Mouse (Mus musculus): ENCODE data around the gene Crim1. TPM values are rescaled to one million over a fixed set of nuclear protein-coding genes. Genes with fewer than 3 reads are reported as not detected.

The Crim1 gene
- polyA plus RNA-seq, 1 experiment from 2014 or later: 2.6 TPM

DNA sequence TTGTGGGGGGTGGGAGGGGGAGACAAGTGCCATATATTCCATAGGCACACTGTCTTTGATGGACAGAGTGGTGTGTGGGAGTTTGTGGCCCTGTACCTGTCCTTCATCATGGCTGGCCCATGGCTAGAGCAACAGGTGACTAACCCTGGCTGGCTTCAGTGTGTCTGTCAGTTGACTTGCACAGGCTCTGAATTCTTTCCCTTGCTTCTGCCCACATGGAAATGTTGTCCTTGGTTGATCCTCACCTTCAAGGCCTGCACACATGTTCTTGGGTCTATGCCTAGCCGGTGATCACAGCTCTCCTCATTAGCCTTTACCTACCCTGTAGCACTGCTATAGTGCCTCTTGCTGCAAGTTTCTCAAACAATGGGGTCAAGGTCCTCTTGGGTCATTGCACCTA lies 21.8 kb downstream of the Crim1 start:
- H3K4me1 ChIP-seq (ENCODE audit: control insufficient read depth in 2 of 2, insufficient read depth in 2 of 2, low read length in 2 of 2): peaks cover 8 to 12% of the 10 kb centered on the region in 2 experiments
- H3K9ac ChIP-seq (ENCODE audit: low read length): no peak overlapping the region
- H3K4me2 ChIP-seq (ENCODE audit: low read length): 0 out of 2 replicates have a peak overlapping the region, but pooled peaks have one; percentile 27
- H3K27ac ChIP-seq (replicated peaks in 1 of 2; ENCODE audit: control insufficient read depth in 1 of 2, insufficient read depth in 1 of 2, low read depth in 2 of 2, low read length in 2 of 2): no peak overlapping the region; a peak in 1 of 4 replicates
- WGBS: 97% methylated on average over 1 of the region's 1 CpGs
- no peaks in the 10 kb centered on the region for H3K9me3 ChIP-seq (ENCODE audit: control insufficient read depth, low read length)
- no peaks in the 10 kb centered on the region for H3K27me3 ChIP-seq (ENCODE audit: control insufficient read depth, insufficient read depth, low read length)
- H3K4me3 ChIP-seq (ENCODE audit: control insufficient read depth in 1 of 2, insufficient read depth in 1 of 2, low read depth in 1 of 2, low read length in 2 of 2): no peak overlapping the region
- no peaks in the 10 kb centered on the region for H3K36me3 ChIP-seq (ENCODE audit: control insufficient read depth, insufficient read depth, low read length)
- ATAC-seq (ENCODE audit: insufficient number of reproducible peaks, insufficient read depth, low FRiP score, low read depth): no peak

DNA sequence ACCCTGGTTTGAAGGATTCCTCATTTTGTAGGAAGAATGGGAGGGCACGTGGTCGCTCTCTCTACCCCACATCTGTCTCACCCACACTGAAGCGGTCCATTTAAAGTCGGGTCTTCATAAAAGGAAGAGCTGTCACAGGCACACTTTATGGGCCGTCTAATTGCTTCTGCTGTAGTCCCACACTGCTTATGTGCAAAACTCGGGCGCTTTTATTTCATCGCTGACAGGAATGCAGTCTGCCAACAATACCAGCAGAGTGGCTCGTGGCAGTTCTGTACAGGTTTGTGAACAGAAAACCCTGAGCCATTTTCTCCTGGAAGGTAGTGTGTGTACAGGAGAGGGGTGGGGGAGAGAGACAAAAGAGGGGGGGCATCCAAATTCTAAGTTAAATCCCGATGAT lies 23.9 kb downstream of the Crim1 start:
- H3K27me3 ChIP-seq (ENCODE audit: control insufficient read depth, insufficient read depth, low read length): no peaks in the 10 kb centered on the region
- H3K4me2 ChIP-seq (ENCODE audit: low read length): no peak overlapping the region
- 73% methylated on average over 10 of the region's 10 CpGs for WGBS
- no peak overlapping the region for H3K4me3 ChIP-seq (ENCODE audit: control insufficient read depth in 1 of 2, insufficient read depth in 1 of 2, low read depth in 1 of 2, low read length in 2 of 2)
- no peaks in the 10 kb centered on the region for H3K36me3 ChIP-seq (ENCODE audit: control insufficient read depth, insufficient read depth, low read length)
- H3K9ac ChIP-seq (ENCODE audit: low read length): no peak overlapping the region
- no peaks in the 10 kb centered on the region for H3K9me3 ChIP-seq (ENCODE audit: control insufficient read depth, low read length)
- H3K4me1 ChIP-seq (ENCODE audit: control insufficient read depth in 2 of 2, insufficient read depth in 2 of 2, low read length in 2 of 2): peaks cover 5 to 12% of the 10 kb centered on the region in 2 experiments
- no peak for ATAC-seq (ENCODE audit: insufficient number of reproducible peaks, insufficient read depth, low FRiP score, low read depth)
- H3K27ac ChIP-seq (replicated peaks in 1 of 2; ENCODE audit: control insufficient read depth in 1 of 2, insufficient read depth in 1 of 2, low read depth in 2 of 2, low read length in 2 of 2): no peak overlapping the region

DNA sequence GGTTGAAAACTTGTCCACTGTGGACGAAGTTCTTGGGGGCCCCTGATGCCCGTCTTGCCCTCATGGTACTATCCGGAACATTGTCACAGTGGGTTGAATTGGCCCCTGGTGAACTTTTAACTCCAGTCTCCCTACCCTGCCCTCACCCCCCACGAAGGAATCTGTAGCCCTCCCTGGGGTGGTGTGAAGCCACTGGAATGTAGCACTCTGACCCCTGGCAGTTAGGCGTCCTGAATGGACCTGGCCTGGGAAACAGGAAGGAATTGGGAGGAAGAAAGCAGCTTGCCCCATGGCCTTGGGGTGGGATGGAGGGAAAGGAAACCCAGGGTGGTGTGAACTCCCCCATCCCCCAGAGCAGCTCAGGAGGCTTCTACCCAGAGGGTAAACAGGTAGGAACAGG lies 25.5 kb downstream of the Crim1 start:
- no peak for ATAC-seq (ENCODE audit: insufficient number of reproducible peaks, insufficient read depth, low FRiP score, low read depth)
- Histone ChIP-seq H3K4me2 (ENCODE audit: low read length) (no peak overlapping the region), H3K9ac (ENCODE audit: low read length) (no peak overlapping the region), H3K4me1 (ENCODE audit: control insufficient read depth in 2 of 2, insufficient read depth in 2 of 2, low read length in 2 of 2) (peaks cover 5 to 12% of the 10 kb centered on the region in 2 experiments), H3K27ac (replicated peaks in 1 of 2; ENCODE audit: control insufficient read depth in 1 of 2, insufficient read depth in 1 of 2, low read depth in 2 of 2, low read length in 2 of 2) (no peak overlapping the region), H3K4me3 (ENCODE audit: control insufficient read depth in 1 of 2, insufficient read depth in 1 of 2, low read depth in 1 of 2, low read length in 2 of 2) (no peak overlapping the region), H3K27me3 (ENCODE audit: control insufficient read depth, insufficient read depth, low read length) (no peaks in the 10 kb centered on the region), H3K9me3 (ENCODE audit: control insufficient read depth, low read length) (no peaks in the 10 kb centered on the region), H3K36me3 (ENCODE audit: control insufficient read depth, insufficient read depth, low read length) (no peaks in the 10 kb centered on the region)
- 61% methylated on average over 5 of the region's 5 CpGs for WGBS

DNA sequence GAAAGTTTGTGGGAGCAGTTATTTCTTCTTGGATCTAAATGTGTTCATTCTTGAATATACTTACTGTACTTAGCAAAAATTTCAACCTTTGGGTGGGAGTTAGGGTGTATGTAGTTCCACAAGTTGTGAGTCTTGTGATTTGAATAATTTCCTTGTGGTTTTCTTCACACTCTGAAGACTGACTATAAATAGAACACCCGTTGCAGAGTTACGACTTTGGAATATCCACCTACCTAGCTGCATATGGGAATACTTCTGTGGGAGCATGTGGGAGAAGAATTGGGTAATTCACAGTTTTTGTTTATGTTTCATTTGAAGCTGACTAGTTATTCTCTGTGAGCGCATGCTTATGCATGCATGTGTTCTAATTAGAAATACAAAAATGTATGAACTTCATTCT lies 27.2 kb downstream of the Crim1 start:
- no peak for ATAC-seq (ENCODE audit: insufficient number of reproducible peaks, insufficient read depth, low FRiP score, low read depth)
- Histone ChIP-seq H3K27me3 (ENCODE audit: control insufficient read depth, insufficient read depth, low read length) (peaks cover 4% of the 10 kb centered on the region; the same call in 1 of the 2 replicates), H3K27ac (replicated peaks in 1 of 2; ENCODE audit: control insufficient read depth in 1 of 2, insufficient read depth in 1 of 2, low read depth in 2 of 2, low read length in 2 of 2) (no peak overlapping the region), H3K4me2 (ENCODE audit: low read length) (no peak overlapping the region), H3K9ac (ENCODE audit: low read length) (no peak overlapping the region), H3K4me1 (ENCODE audit: control insufficient read depth in 2 of 2, insufficient read depth in 2 of 2, low read length in 2 of 2) (no peaks in the 10 kb centered on the region; a peak in 1 of 4 replicates), H3K4me3 (ENCODE audit: control insufficient read depth in 1 of 2, insufficient read depth in 1 of 2, low read depth in 1 of 2, low read length in 2 of 2) (no peak overlapping the region), H3K36me3 (ENCODE audit: control insufficient read depth, insufficient read depth, low read length) (no peaks in the 10 kb centered on the region), H3K9me3 (ENCODE audit: control insufficient read depth, low read length) (no peaks in the 10 kb centered on the region)
- WGBS: 58% methylated on average over 3 of the region's 3 CpGs

DNA sequence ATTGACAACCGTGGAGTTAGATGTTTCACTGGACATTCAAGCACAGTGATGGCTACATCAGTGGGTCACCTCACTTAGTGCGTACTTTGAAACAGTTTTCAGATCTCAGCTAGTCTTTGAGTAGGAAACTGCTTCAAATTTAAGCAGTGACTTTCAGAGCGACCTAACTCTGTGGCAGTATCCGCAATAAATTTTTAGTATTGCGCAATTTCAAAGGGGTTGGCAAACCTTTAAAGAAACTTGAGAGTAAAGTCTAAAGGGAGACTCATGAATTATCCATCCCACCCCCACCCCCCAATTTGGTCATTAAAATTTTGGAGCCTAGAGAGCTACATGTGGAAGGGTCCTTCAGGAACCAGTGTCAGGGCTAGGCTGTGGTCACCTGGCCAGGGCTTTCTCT lies 31.5 kb downstream of the Crim1 start:
- no peak overlapping the region for H3K4me2 ChIP-seq (ENCODE audit: low read length)
- no peak overlapping the region for H3K4me3 ChIP-seq (ENCODE audit: control insufficient read depth in 1 of 2, insufficient read depth in 1 of 2, low read depth in 1 of 2, low read length in 2 of 2)
- WGBS: 95% methylated on average over 5 of the region's 5 CpGs
- peaks cover 0 to 5% of the 10 kb centered on the region in 2 experiments; a peak in 2 of 4 replicates for H3K4me1 ChIP-seq (ENCODE audit: control insufficient read depth in 2 of 2, insufficient read depth in 2 of 2, low read length in 2 of 2)
- ATAC-seq (ENCODE audit: insufficient number of reproducible peaks, insufficient read depth, low FRiP score, low read depth): no peak
- no peaks in the 10 kb centered on the region for H3K9me3 ChIP-seq (ENCODE audit: control insufficient read depth, low read length)
- H3K27ac ChIP-seq (replicated peaks in 1 of 2; ENCODE audit: control insufficient read depth in 1 of 2, insufficient read depth in 1 of 2, low read depth in 2 of 2, low read length in 2 of 2): no peak overlapping the region
- no peak overlapping the region for H3K9ac ChIP-seq (ENCODE audit: low read length)
- peaks cover 4% of the 10 kb centered on the region; the same call in 1 of the 2 replicates for H3K27me3 ChIP-seq (ENCODE audit: control insufficient read depth, insufficient read depth, low read length)
- H3K36me3 ChIP-seq (ENCODE audit: control insufficient read depth, insufficient read depth, low read length): no peaks in the 10 kb centered on the region

DNA sequence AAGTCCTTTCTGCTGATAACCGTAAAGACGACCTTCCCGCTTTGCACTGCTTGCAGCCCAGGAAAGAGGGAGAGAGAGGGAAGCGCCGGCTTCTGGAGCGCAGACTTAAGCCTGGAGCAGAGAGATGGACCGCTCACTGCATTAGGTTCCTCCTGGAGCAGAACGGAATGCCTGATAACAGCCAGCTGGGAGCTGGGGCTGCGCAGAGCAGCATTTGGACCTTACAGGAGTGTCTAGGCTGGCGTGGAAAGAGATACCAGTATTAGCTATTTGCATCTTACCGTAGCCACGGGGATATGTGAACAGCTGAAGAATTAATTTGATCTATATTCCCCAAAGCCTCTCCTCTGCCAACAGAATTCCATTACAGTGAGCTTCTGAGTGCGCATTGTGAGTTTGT lies 32.7 kb downstream of the Crim1 start:
- H3K4me3 ChIP-seq (ENCODE audit: control insufficient read depth in 1 of 2, insufficient read depth in 1 of 2, low read depth in 1 of 2, low read length in 2 of 2): no peak overlapping the region
- H3K27ac ChIP-seq (replicated peaks in 1 of 2; ENCODE audit: control insufficient read depth in 1 of 2, insufficient read depth in 1 of 2, low read depth in 2 of 2, low read length in 2 of 2): no peak overlapping the region
- H3K9ac ChIP-seq (ENCODE audit: low read length): no peak overlapping the region
- ATAC-seq (ENCODE audit: insufficient number of reproducible peaks, insufficient read depth, low FRiP score, low read depth): no peak
- 34% methylated on average over 13 of the region's 13 CpGs for WGBS
- H3K27me3 ChIP-seq (ENCODE audit: control insufficient read depth, insufficient read depth, low read length): peaks cover 4% of the 10 kb centered on the region; the same call in 1 of the 2 replicates
- peaks cover 0 to 5% of the 10 kb centered on the region in 2 experiments; a peak in 2 of 4 replicates for H3K4me1 ChIP-seq (ENCODE audit: control insufficient read depth in 2 of 2, insufficient read depth in 2 of 2, low read length in 2 of 2)
- no peaks in the 10 kb centered on the region for H3K9me3 ChIP-seq (ENCODE audit: control insufficient read depth, low read length)
- H3K36me3 ChIP-seq (ENCODE audit: control insufficient read depth, insufficient read depth, low read length): peaks cover under 1% of the 10 kb centered on the region; the same call in 1 of the 2 replicates
- peak overlapping the region; percentile 47 for H3K4me2 ChIP-seq (ENCODE audit: low read length)

DNA sequence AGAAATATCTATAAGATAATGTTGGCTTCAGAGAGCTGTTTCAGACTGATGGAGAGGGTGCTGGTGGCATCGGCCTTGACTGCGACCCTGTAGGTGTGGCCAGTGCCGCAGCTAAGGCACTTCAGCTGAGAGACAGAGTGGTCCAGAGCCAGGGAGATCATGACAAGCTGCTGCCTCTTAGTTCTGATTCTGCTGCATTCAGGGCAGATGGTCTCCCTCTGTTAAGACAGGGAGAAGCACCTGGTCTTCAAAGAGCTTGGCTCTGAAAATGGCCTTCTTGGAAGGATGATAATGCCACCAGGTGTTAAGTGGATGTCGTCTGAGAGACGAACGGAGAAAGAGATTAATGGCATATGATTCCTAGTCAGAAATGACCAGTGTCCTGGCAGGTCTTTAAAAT lies 33.8 kb downstream of the Crim1 start:
- ATAC-seq (ENCODE audit: insufficient number of reproducible peaks, insufficient read depth, low FRiP score, low read depth): no peak
- no peak overlapping the region for H3K9ac ChIP-seq (ENCODE audit: low read length)
- WGBS: 88% methylated on average over 6 of the region's 6 CpGs

DNA sequence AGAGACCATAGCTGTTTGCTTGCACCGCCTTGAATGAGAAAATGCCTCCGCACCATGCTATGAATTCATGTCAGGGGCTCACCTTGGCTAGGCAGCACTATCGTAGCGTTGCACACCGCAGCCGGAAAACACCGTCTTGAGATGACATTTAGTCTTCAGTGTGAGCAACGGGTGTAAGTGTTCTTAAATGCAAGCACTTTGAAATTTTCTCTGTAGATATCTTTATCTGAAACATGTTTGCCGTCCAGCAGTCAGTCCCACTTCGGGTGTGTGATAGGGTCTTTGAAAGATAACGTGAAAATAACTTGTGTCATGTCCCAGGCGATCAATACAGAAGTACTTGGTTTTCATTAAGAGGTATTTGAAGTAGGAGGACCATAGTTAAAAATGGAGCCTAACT lies 36.1 kb downstream of the Crim1 start:
- no peaks in the 10 kb centered on the region for H3K9me3 ChIP-seq (ENCODE audit: control insufficient read depth, low read length)
- peaks cover 0 to 5% of the 10 kb centered on the region in 2 experiments; a peak in 2 of 4 replicates for H3K4me1 ChIP-seq (ENCODE audit: control insufficient read depth in 2 of 2, insufficient read depth in 2 of 2, low read length in 2 of 2)
- H3K27me3 ChIP-seq (ENCODE audit: control insufficient read depth, insufficient read depth, low read length): peaks cover 4% of the 10 kb centered on the region; the same call in 1 of the 2 replicates
- WGBS: 46% methylated on average over 12 of the region's 12 CpGs
- H3K4me3 ChIP-seq (ENCODE audit: control insufficient read depth in 1 of 2, insufficient read depth in 1 of 2, low read depth in 1 of 2, low read length in 2 of 2): no peak overlapping the region
- ATAC-seq (ENCODE audit: insufficient number of reproducible peaks, insufficient read depth, low FRiP score, low read depth): no peak
- H3K27ac ChIP-seq (replicated peaks in 1 of 2; ENCODE audit: control insufficient read depth in 1 of 2, insufficient read depth in 1 of 2, low read depth in 2 of 2, low read length in 2 of 2): no peak overlapping the region
- H3K36me3 ChIP-seq (ENCODE audit: control insufficient read depth, insufficient read depth, low read length): peaks cover 8% of the 10 kb centered on the region; the same call in 1 of the 2 replicates
- H3K9ac ChIP-seq (ENCODE audit: low read length): no peak overlapping the region
- no peak overlapping the region for H3K4me2 ChIP-seq (ENCODE audit: low read length)

More for the DNA sequence above, 33.8 kb downstream of the Crim1 start:
- Histone ChIP-seq H3K4me1 (ENCODE audit: control insufficient read depth in 2 of 2, insufficient read depth in 2 of 2, low read length in 2 of 2) (peaks cover 0 to 5% of the 10 kb centered on the region in 2 experiments; a peak in 2 of 4 replicates), H3K9me3 (ENCODE audit: control insufficient read depth, low read length) (no peaks in the 10 kb centered on the region), H3K36me3 (ENCODE audit: control insufficient read depth, insufficient read depth, low read length) (peaks cover 8% of the 10 kb centered on the region; the same call in 1 of the 2 replicates), H3K4me3 (ENCODE audit: control insufficient read depth in 1 of 2, insufficient read depth in 1 of 2, low read depth in 1 of 2, low read length in 2 of 2) (no peak overlapping the region), H3K27me3 (ENCODE audit: control insufficient read depth, insufficient read depth, low read length) (peaks cover 4% of the 10 kb centered on the region; the same call in 1 of the 2 replicates), H3K27ac (replicated peaks in 1 of 2; ENCODE audit: control insufficient read depth in 1 of 2, insufficient read depth in 1 of 2, low read depth in 2 of 2, low read length in 2 of 2) (no peak overlapping the region), H3K4me2 (ENCODE audit: low read length) (no peak overlapping the region)
